ENCODE assay signal across 13 mouse cellular contexts in genomic region chr1:135568087-135568486, GRCm38 (mm10).
"Had no signal": no experiment of that assay in that cellular context is flagged by ENCODE, and none has a peak within 500 bp of the region (broad histone marks: within the 10 kb centered on the region; RNA-seq: fewer than 3 reads in every experiment).

No protein-coding gene starts in this region.

- H3K9me3 ChIP-seq: liver, embryonic 15.5 days; lung, embryonic 15.5 days; midbrain, embryonic 10.5 days; midbrain, embryonic 12.5 days; neural tube, embryonic 12.5 days had no signal

- DNase-seq: liver, postnatal 0 days; lung, adult 2 months; lung, postnatal 4 days; midbrain, embryonic 14.5 days; right cerebral cortex, postnatal 14 days; thymus, adult 18-20 months; thymus, postnatal 14 days; thymus, postnatal 36 days had no signal

- H3K36me3 ChIP-seq: liver, embryonic 15.5 days; lung, embryonic 15.5 days; midbrain, embryonic 10.5 days; neural tube, embryonic 12.5 days had no signal

- H3K27me3 ChIP-seq: liver, embryonic 15.5 days; lung, embryonic 15.5 days; midbrain, embryonic 12.5 days; neural tube, embryonic 12.5 days had no signal

- H3K4me3 ChIP-seq: liver, embryonic 15.5 days; lung, embryonic 15.5 days; midbrain, embryonic 10.5 days; midbrain, embryonic 12.5 days; neural tube, embryonic 12.5 days had no signal

- H3K27ac ChIP-seq: liver, embryonic 15.5 days; lung, embryonic 15.5 days; midbrain, embryonic 10.5 days; midbrain, embryonic 12.5 days; neural tube, embryonic 12.5 days had no signal
